Mouse (Mus musculus) MEL (cell line): Measurements from ENCODE around the gene Ccdc83. TPM values are rescaled to one million over a fixed set of nuclear protein-coding genes. Genes with fewer than 3 reads are reported as not detected.

ENCODE experiments used
- DNase-seq: peaks from one replicate; pipeline ENCODE4 v3.0.0; 2011; ENCODE audit warnings: low read depth, low spot score
- H3K27ac ChIP-seq: 2 replicates; pipeline ENCODE4 v1.5.1; 2012; ENCODE audit warnings: low read depth, mild to moderate bottlenecking, control low read depth, low read length, moderate library complexity; ENCODE audit not compliant: control insufficient read depth
- H3K27me3 ChIP-seq, 2 experiments: fragments of 150-350 bp in 1 of 2; sonication (generic) in 1 of 2; 2 replicates each; pipeline ENCODE4 v1.6.1; 2012; ENCODE audit warnings: low read length in 2 of 2, mild to moderate bottlenecking in 2 of 2, improper control_type of control experiment in 1 of 2, moderate library complexity in 1 of 2; ENCODE audit not compliant: insufficient read depth in 2 of 2, control insufficient read depth in 1 of 2
- H3K36me3 ChIP-seq, 2 experiments: 2 replicates each; pipeline ENCODE4 v1.6.1; 2012 to 2014; ENCODE audit warnings: low read length in 2 of 2, improper control_type of control experiment in 1 of 2, inconsistent platforms in 1 of 2, mild to moderate bottlenecking in 1 of 2; ENCODE audit not compliant: insufficient read depth in 2 of 2, control insufficient read depth in 1 of 2
- H3K4me1 ChIP-seq, 2 experiments: fragments of 150-350 bp in 1 of 2; sonication (generic) in 1 of 2; 2 replicates each; pipeline ENCODE4 v1.6.1; 2012; ENCODE audit warnings: low read length in 2 of 2, improper control_type of control experiment in 1 of 2, mild to moderate bottlenecking in 1 of 2; ENCODE audit not compliant: insufficient read depth in 2 of 2, control insufficient read depth in 1 of 2
- H3K4me3 ChIP-seq, 2 experiments: fragments of 150-350 bp in 1 of 2; sonication (generic) in 1 of 2; 2 replicates each; pipeline ENCODE4 v1.5.1; 2012; ENCODE audit warnings: low read depth in 2 of 2, low read length in 2 of 2, mild to moderate bottlenecking in 2 of 2, moderate library complexity in 2 of 2, control low read depth in 1 of 2, improper control_type of control experiment in 1 of 2; ENCODE audit not compliant: control insufficient read depth in 1 of 2, insufficient read depth in 1 of 2
- H3K79me2 ChIP-seq: 2 replicates; pipeline ENCODE4 v1.6.1; 2012; ENCODE audit warnings: mild to moderate bottlenecking, low read length, moderate library complexity; ENCODE audit not compliant: control insufficient read depth, poor library complexity, insufficient read depth
- H3K9ac ChIP-seq: 2 replicates; pipeline ENCODE4 v1.6.1; 2012; ENCODE audit warnings: low read depth, mild to moderate bottlenecking, control low read depth, low read length, moderate library complexity; ENCODE audit not compliant: control insufficient read depth, poor library complexity, severe bottlenecking
- H3K9me3 ChIP-seq: fragments of 150-350 bp; sonication (generic); replicated peaks from 2 replicates; pipeline ENCODE4 v1.6.1; 2012; ENCODE audit warnings: mild to moderate bottlenecking, low read length, improper control_type of control experiment, moderate library complexity; ENCODE audit not compliant: insufficient read depth
- BHLHE40 ChIP-seq: IDR thresholded peaks from 2 replicates; pipeline ENCODE4 v1.6.1; 2012; ENCODE audit warnings: low read depth, mild to moderate bottlenecking, inconsistent platforms, low read length, improper control_type of control experiment, borderline replicate concordance
- CHD1 ChIP-seq: IDR thresholded peaks from 2 replicates; pipeline ENCODE4 v1.6.1; 2012; ENCODE audit warnings: low read depth, mild to moderate bottlenecking, inconsistent platforms, low read length, improper control_type of control experiment
- CHD2 ChIP-seq: IDR thresholded peaks from 2 replicates; pipeline ENCODE4 v1.6.1; 2011; ENCODE audit warnings: low read length, improper control_type of control experiment
- CTCF ChIP-seq, 3 experiments: IDR thresholded peaks in 2 of 3; conservative IDR thresholded peaks in 1 of 3; 2 replicates each; pipeline ENCODE4 v1.5.1; 2011 to 2012; ENCODE audit warnings: low read length in 3 of 3, low read depth in 2 of 3, mild to moderate bottlenecking in 2 of 3, improper control_type of control experiment in 1 of 3, inconsistent platforms in 1 of 3, mixed read lengths in 1 of 3, moderate library complexity in 1 of 3; ENCODE audit not compliant: control insufficient read depth in 1 of 3, insufficient read depth in 1 of 3, poor library complexity in 1 of 3, severe bottlenecking in 1 of 3
- E2F4 ChIP-seq: IDR thresholded peaks from 2 replicates; pipeline ENCODE4 v1.6.1; 2011; ENCODE audit warnings: low read depth, low read length, improper control_type of control experiment, borderline replicate concordance
- ELF1 ChIP-seq: IDR thresholded peaks from 2 replicates; pipeline ENCODE4 v1.6.1; 2014; ENCODE audit warnings: low read depth, mild to moderate bottlenecking, inconsistent platforms, low read length, improper control_type of control experiment, moderate library complexity
- EP300 ChIP-seq, 2 experiments: IDR thresholded peaks; 2 replicates each; pipeline ENCODE4 v1.6.1; 2011; ENCODE audit warnings: improper control_type of control experiment in 2 of 2, low read length in 2 of 2, low read depth in 1 of 2, mild to moderate bottlenecking in 1 of 2
- ETS1 ChIP-seq: IDR thresholded peaks from 2 replicates; pipeline ENCODE4 v1.6.1; 2012; ENCODE audit warnings: low read depth, mild to moderate bottlenecking, inconsistent platforms, low read length, improper control_type of control experiment, moderate library complexity
- HCFC1 ChIP-seq: IDR thresholded peaks from 2 replicates; pipeline ENCODE4 v1.6.1; 2012; ENCODE audit warnings: low read depth, mild to moderate bottlenecking, inconsistent platforms, low read length, improper control_type of control experiment, moderate library complexity
- JUND ChIP-seq: IDR thresholded peaks from 2 replicates; pipeline ENCODE4 v1.6.1; 2011; ENCODE audit warnings: low read depth, mild to moderate bottlenecking, improper control_type of control experiment, low read length
- KAT2A ChIP-seq: conservative IDR thresholded peaks from 2 replicates; pipeline ENCODE4 v1.6.1; 2012; ENCODE audit warnings: low read depth, low read length, improper control_type of control experiment, inconsistent platforms
- MEF2A ChIP-seq: IDR thresholded peaks from 2 replicates; pipeline ENCODE4 v1.6.1; 2014; ENCODE audit warnings: low read depth, mild to moderate bottlenecking, inconsistent platforms, low read length, improper control_type of control experiment; ENCODE audit not compliant: poor library complexity, insufficient replicate concordance, severe bottlenecking; ENCODE audit errors: extremely low read depth
- MXI1 ChIP-seq: IDR thresholded peaks from 2 replicates; pipeline ENCODE4 v1.6.1; 2011; ENCODE audit warnings: mild to moderate bottlenecking, low read depth, low read length, improper control_type of control experiment
- POLR2AphosphoS5 ChIP-seq: IDR thresholded peaks from 2 replicates; pipeline ENCODE4 v1.6.1; 2012; ENCODE audit warnings: low read depth, borderline replicate concordance, mild to moderate bottlenecking, inconsistent platforms, low read length, moderate library complexity, mixed read lengths
- RCOR1 ChIP-seq: IDR thresholded peaks from 2 replicates; pipeline ENCODE4 v1.6.1; 2012; ENCODE audit warnings: low read depth, mild to moderate bottlenecking, inconsistent platforms, low read length, improper control_type of control experiment
- SIN3A ChIP-seq: IDR thresholded peaks from 2 replicates; pipeline ENCODE4 v1.6.1; 2012; ENCODE audit warnings: low read length, improper control_type of control experiment, inconsistent platforms
- SMC3 ChIP-seq: IDR thresholded peaks from 2 replicates; pipeline ENCODE4 v1.6.1; 2011; ENCODE audit warnings: low read depth, low read length, improper control_type of control experiment
- TAL1 ChIP-seq: IDR thresholded peaks from 2 replicates; pipeline ENCODE4 v1.6.1; 2012; ENCODE audit warnings: mild to moderate bottlenecking, inconsistent platforms, low read length, moderate library complexity, mixed read lengths
- TCF12 ChIP-seq: IDR thresholded peaks from 2 replicates; pipeline ENCODE4 v1.6.1; 2014; ENCODE audit warnings: low read depth, mild to moderate bottlenecking, inconsistent platforms, low read length, improper control_type of control experiment, moderate library complexity
- USF1 ChIP-seq: IDR thresholded peaks from 2 replicates; pipeline ENCODE4 v1.6.1; 2014; ENCODE audit warnings: low read depth, mild to moderate bottlenecking, inconsistent platforms, low read length, improper control_type of control experiment, moderate library complexity
- ZC3H11A ChIP-seq: IDR thresholded peaks from 2 replicates; pipeline ENCODE4 v1.6.1; 2012; ENCODE audit warnings: low read depth, mild to moderate bottlenecking, inconsistent platforms, low read length, improper control_type of control experiment
- ZMIZ1 ChIP-seq: IDR thresholded peaks from 2 replicates; pipeline ENCODE4 v1.6.1; 2012; ENCODE audit warnings: low read depth, mild to moderate bottlenecking, inconsistent platforms, low read length, improper control_type of control experiment, moderate library complexity
- ZNF384 ChIP-seq: IDR thresholded peaks from 2 replicates; pipeline ENCODE4 v1.6.1; 2012; ENCODE audit warnings: low read depth, mild to moderate bottlenecking, inconsistent platforms, low read length, improper control_type of control experiment
- polyA plus RNA-seq, 2 experiments: library from polyadenylated mRNA; stranded (reverse) in 1 of 2; unstranded in 1 of 2; fragments of >175 nt in 1 of 2; fragments of >200 nt in 1 of 2; gene quantifications; 2 replicates each; pipeline versions ENCODE4 v1.2.1 to v1.2.4; 2012; ENCODE audit warnings: low replicate concordance in 2 of 2, low read depth in 1 of 2; ENCODE audit not compliant: insufficient read length in 2 of 2, insufficient read depth in 1 of 2, missing spikeins in 1 of 2
- total RNA-seq: library from RNA; depleted of rRNA; stranded (reverse); fragments of 300-350 nt; gene quantifications from 2 replicates; pipeline ENCODE4 v1.2.3, GENCODE M21; 2012

Ccdc83 gene
- total and polyA plus RNA-seq, 3 experiments: not detected

DNA sequence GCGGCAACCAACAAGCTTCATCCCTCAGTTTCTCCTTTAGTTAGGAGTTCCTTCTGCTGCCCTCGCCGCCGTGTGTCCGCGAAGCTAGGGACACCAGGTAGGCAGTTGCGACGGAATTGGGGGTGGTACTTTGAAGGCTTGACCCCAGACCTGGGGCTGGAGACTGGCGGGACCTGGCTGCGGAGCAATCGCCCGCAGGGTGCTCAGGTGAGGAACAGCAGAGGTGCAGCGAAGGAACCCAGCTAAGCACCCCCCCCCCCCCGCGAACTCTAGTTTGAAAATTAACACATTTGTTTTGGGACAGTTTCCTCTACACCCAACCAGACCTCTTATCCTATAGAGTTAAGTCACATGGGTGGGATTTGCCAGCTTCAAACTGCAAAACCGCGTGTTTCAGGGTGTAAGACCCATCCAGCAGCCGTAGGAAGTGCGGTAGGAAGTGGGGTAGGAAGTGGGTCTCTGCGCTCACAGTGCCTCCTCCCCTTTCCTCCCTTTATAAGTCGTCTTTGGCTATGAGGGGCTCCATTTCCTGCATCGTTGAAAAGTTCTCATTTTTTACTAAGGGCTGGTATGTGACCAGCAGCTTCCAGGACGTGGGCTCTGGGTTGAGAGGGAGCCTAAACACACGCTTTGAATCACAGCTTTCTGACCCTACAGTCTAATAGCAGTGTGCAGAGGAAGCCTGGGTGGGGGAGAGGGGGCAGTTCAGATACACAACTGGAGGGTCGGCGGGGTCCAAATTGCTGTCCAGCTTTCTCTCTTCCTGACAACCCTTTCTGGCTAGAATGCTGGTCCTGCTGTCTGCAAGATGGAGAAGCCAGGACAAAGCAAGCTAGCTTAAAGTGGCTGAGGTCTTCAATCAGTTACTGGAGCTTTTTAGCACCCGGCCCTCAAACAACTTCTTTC lies 37.3 kb upstream of the Ccdc83 start:
- Histone ChIP-seq H3K4me3 (no peak overlapping the region), H3K27ac (no peak overlapping the region)
- no peak for DNase-seq
- TF ChIP-seq SMC3 (no peak), SIN3A (no peak), TAL1 (no peak), MXI1 (no peak), EP300 (IDR thresholded peaks at IDR 0.05; ENCODE audit: low read depth in 1 of 2, low read length in 2 of 2) (no peak), RCOR1 (no peak), ZC3H11A (no peak), ZMIZ1 (no peak), BHLHE40 (no peak), MEF2A (no peak), KAT2A (no peak), JUND (no peak), TCF12 (no peak), CHD2 (no peak), ELF1 (no peak), USF1 (no peak), ZNF384 (no peak)
- TF ChIP-seq, all 39 proteins: peak for 0
- Histone ChIP-seq H3K9ac (no peak overlapping the region), H3K9me3 (no peaks in the 10 kb centered on the region), H3K27me3 (no peaks in the 10 kb centered on the region; a peak in 1 of 4 replicates), H3K36me3 (no peaks in the 10 kb centered on the region), H3K79me2 (no peaks in the 10 kb centered on the region), H3K4me1 (no peaks in the 10 kb centered on the region)

DNA sequence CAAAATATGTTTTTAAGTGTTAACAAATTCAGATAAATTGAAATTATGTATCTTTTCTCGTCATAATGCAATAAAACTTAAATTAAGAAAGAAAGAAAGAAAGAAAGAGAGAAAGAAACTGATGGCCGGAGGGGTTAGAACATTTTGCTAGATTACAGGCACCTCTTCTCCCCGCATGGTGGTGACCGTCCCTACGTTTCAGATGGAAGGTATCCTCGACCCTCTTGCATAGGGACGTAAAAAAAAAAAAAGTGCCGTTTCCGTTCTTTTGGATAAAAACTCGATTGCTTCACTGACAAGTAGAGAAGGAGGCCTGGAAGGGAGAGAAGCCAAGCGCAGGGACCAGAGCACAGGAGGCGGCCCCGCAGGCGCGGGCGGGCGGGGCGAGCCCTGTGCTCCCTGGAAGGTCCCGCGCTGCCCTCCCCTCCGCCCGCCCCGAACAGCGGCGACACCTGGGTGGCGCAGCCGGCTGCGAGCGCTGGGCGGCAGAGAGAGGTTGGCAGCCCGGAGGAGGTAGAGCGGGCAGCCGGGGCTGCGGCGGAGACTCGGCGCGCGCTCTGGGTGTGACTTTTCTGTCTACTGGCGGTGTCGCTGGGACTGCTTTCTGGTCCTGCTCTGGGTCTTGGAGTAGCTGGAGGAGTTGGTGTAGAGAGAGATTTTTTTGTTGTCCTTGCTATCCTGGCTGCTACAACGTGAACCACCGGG lies 36.5 kb upstream of the Ccdc83 start, which contains the start of gene Sytl2:
Gene Sytl2 (plus strand): TSS at position 311 of the 705 bp plus-strand sequence.
- Histone ChIP-seq H3K27me3 (peaks cover 0 to 3% of the 10 kb centered on the region in 2 experiments; a peak in 2 of 4 replicates), H3K4me3 (no peak within 1 kb of the TSS), H3K27ac (no peak within 1 kb of the TSS), H3K9me3 (no peaks in the 10 kb centered on the region), H3K79me2 (no peaks in the 10 kb centered on the region), H3K4me1 (no peaks in the 10 kb centered on the region), H3K36me3 (no peaks in the 10 kb centered on the region), H3K9ac (no peak within 1 kb of the TSS)
- no peak for TF ChIP-seq ZNF384
- TF ChIP-seq SMC3: no peak
- no peak for TF ChIP-seq CTCF (IDR thresholded peaks at IDR 0.05 in 2 of 3, conservative IDR thresholded peaks at IDR 0.05 in 1 of 3; ENCODE audit: control insufficient read depth in 1 of 3, insufficient read depth in 1 of 3, low read depth in 2 of 3, low read length in 3 of 3, poor library complexity in 1 of 3, severe bottlenecking in 1 of 3)
- TF ChIP-seq E2F4: no peak
- TF ChIP-seq ETS1: no peak
- no peak for TF ChIP-seq BHLHE40
- TF ChIP-seq CHD2: no peak
- no peak for TF ChIP-seq JUND
- no peak for TF ChIP-seq CHD1
- TF ChIP-seq HCFC1: no peak
- TF ChIP-seq ELF1: no peak
- no peak for TF ChIP-seq POLR2AphosphoS5
- no peak for TF ChIP-seq TAL1
- no peak for TF ChIP-seq KAT2A
- DNase-seq: no peak
